Mouse (Mus musculus): ENCODE measurements around the gene Celf2. TPM values are rescaled to one million over a fixed set of nuclear protein-coding genes. Genes with fewer than 3 reads are reported as not detected.

Celf2 gene
- polyA plus RNA-seq, 1 experiment from 2014 or later, result 13.9 TPM

GRCm38 (mm10) chr2:7342911-7343478 is 166.4 kb downstream of the Celf2 start:
- no peak for TF ChIP-seq CTCF (IDR thresholded peaks at IDR 0.05; ENCODE audit: low read depth)
- ATAC-seq (replicated peaks; ENCODE audit: low FRiP score, low read depth) (no peak), DNase-seq (ENCODE audit: low spot score) (peak; percentile 5)
- H3K36me3 ChIP-seq (ENCODE audit: insufficient read depth, low read length), result no peaks in the 10 kb centered on the region
- H3K9ac ChIP-seq (ENCODE audit: low read depth, low read length), result no peak overlapping the region
- no peak overlapping the region for H3K4me3 ChIP-seq (replicated peaks; ENCODE audit: low read depth, low read length)
- H3K4me1 ChIP-seq (replicated peaks; ENCODE audit: insufficient read depth, low read length), result no peaks in the 10 kb centered on the region
- H3K4me2 ChIP-seq (ENCODE audit: low read length), result no peak overlapping the region
- H3K9me3 ChIP-seq (replicated peaks; ENCODE audit: low read length), result no peaks in the 10 kb centered on the region
- H3K27ac ChIP-seq, result no peak overlapping the region
- 54% methylated on average over 8 of the region's 8 CpGs for WGBS
- H3K27me3 ChIP-seq (ENCODE audit: insufficient read depth, low read length), result no peaks in the 10 kb centered on the region

- Histone ChIP-seq H3K27me3 (ENCODE audit: insufficient read depth, low read length) (no peaks in the 10 kb centered on the region), H3K9me3 (replicated peaks; ENCODE audit: low read length) (no peaks in the 10 kb centered on the region), H3K27ac (no peak overlapping the region), H3K4me1 (replicated peaks; ENCODE audit: insufficient read depth, low read length) (no peaks in the 10 kb centered on the region), H3K36me3 (ENCODE audit: insufficient read depth, low read length) (no peaks in the 10 kb centered on the region), H3K9ac (ENCODE audit: low read depth, low read length) (no peak overlapping the region), H3K4me2 (ENCODE audit: low read length) (no peak overlapping the region), H3K4me3 (replicated peaks; ENCODE audit: low read depth, low read length) (no peak overlapping the region)
- no peak for TF ChIP-seq CTCF (IDR thresholded peaks at IDR 0.05; ENCODE audit: low read depth)
- 80% methylated on average over 2 of the region's 2 CpGs for WGBS
- no peak for DNase-seq (ENCODE audit: low spot score)
- ATAC-seq (replicated peaks; ENCODE audit: low FRiP score, low read depth), result no peak
Measured at GRCm38 (mm10) chr2:7334846-7335245, 174.5 kb downstream of the Celf2 start.

- Histone ChIP-seq H3K27ac (no peak overlapping the region), H3K4me2 (ENCODE audit: low read length) (no peak overlapping the region), H3K36me3 (ENCODE audit: insufficient read depth, low read length) (no peaks in the 10 kb centered on the region), H3K27me3 (ENCODE audit: insufficient read depth, low read length) (no peaks in the 10 kb centered on the region), H3K9ac (ENCODE audit: low read depth, low read length) (no peak overlapping the region), H3K4me3 (replicated peaks; ENCODE audit: low read depth, low read length) (no peak overlapping the region), H3K9me3 (replicated peaks; ENCODE audit: low read length) (no peaks in the 10 kb centered on the region), H3K4me1 (replicated peaks; ENCODE audit: insufficient read depth, low read length) (no peaks in the 10 kb centered on the region)
- no peak for ATAC-seq (replicated peaks; ENCODE audit: low FRiP score, low read depth)
- TF ChIP-seq CTCF (IDR thresholded peaks at IDR 0.05; ENCODE audit: low read depth), result no peak
- WGBS, result 72% methylated on average over 8 of the region's 8 CpGs
- no peak for DNase-seq (ENCODE audit: low spot score)
Measured at GRCm38 (mm10) chr2:7328018-7328899, 181.1 kb downstream of the Celf2 start.

GRCm38 (mm10) chr2:7319760-7320159 is 189.6 kb downstream of the Celf2 start:
- Histone ChIP-seq H3K4me1 (replicated peaks; ENCODE audit: insufficient read depth, low read length) (no peaks in the 10 kb centered on the region), H3K36me3 (ENCODE audit: insufficient read depth, low read length) (no peaks in the 10 kb centered on the region), H3K4me3 (replicated peaks; ENCODE audit: low read depth, low read length) (no peak overlapping the region), H3K27ac (no peak overlapping the region), H3K4me2 (ENCODE audit: low read length) (no peak overlapping the region), H3K27me3 (ENCODE audit: insufficient read depth, low read length) (no peaks in the 10 kb centered on the region), H3K9ac (ENCODE audit: low read depth, low read length) (no peak overlapping the region), H3K9me3 (replicated peaks; ENCODE audit: low read length) (no peaks in the 10 kb centered on the region)
- ATAC-seq (replicated peaks; ENCODE audit: low FRiP score, low read depth) (no peak), DNase-seq (ENCODE audit: low spot score) (no peak)
- no peak for TF ChIP-seq CTCF (IDR thresholded peaks at IDR 0.05; ENCODE audit: low read depth)
- WGBS, result 74% methylated on average over 3 of the region's 3 CpGs

GRCm38 (mm10) chr2:7311776-7312175 is 197.6 kb downstream of the Celf2 start:
- TF ChIP-seq CTCF (IDR thresholded peaks at IDR 0.05; ENCODE audit: low read depth), result no peak
- H3K4me3 ChIP-seq (replicated peaks; ENCODE audit: low read depth, low read length), result no peak overlapping the region
- no peak overlapping the region for H3K4me2 ChIP-seq (ENCODE audit: low read length)
- H3K9ac ChIP-seq (ENCODE audit: low read depth, low read length), result no peak overlapping the region
- no peaks in the 10 kb centered on the region for H3K36me3 ChIP-seq (ENCODE audit: insufficient read depth, low read length)
- peak; percentile 8 for DNase-seq (ENCODE audit: low spot score)
- 79% methylated on average over 3 of the region's 3 CpGs for WGBS
- no peak for ATAC-seq (replicated peaks; ENCODE audit: low FRiP score, low read depth)
- no peaks in the 10 kb centered on the region for H3K4me1 ChIP-seq (replicated peaks; ENCODE audit: insufficient read depth, low read length)
- H3K9me3 ChIP-seq (replicated peaks; ENCODE audit: low read length), result no peaks in the 10 kb centered on the region
- no peaks in the 10 kb centered on the region for H3K27me3 ChIP-seq (ENCODE audit: insufficient read depth, low read length)
- no peak overlapping the region for H3K27ac ChIP-seq

- Histone ChIP-seq H3K27ac (no peak overlapping the region), H3K36me3 (ENCODE audit: insufficient read depth, low read length) (no peaks in the 10 kb centered on the region), H3K4me3 (replicated peaks; ENCODE audit: low read depth, low read length) (no peak overlapping the region), H3K4me2 (ENCODE audit: low read length) (no peak overlapping the region), H3K9me3 (replicated peaks; ENCODE audit: low read length) (no peaks in the 10 kb centered on the region), H3K4me1 (replicated peaks; ENCODE audit: insufficient read depth, low read length) (no peaks in the 10 kb centered on the region), H3K9ac (ENCODE audit: low read depth, low read length) (no peak overlapping the region), H3K27me3 (ENCODE audit: insufficient read depth, low read length) (no peaks in the 10 kb centered on the region)
- no peak for DNase-seq (ENCODE audit: low spot score)
- TF ChIP-seq CTCF (IDR thresholded peaks at IDR 0.05; ENCODE audit: low read depth), result no peak
- no peak for ATAC-seq (replicated peaks; ENCODE audit: low FRiP score, low read depth)
- 94% methylated on average over 2 of the region's 2 CpGs for WGBS
Measured at GRCm38 (mm10) chr2:7310840-7311182, 198.6 kb downstream of the Celf2 start.

All from kidney, postnatal 0 days (tissue).